Mouse (Mus musculus) limb, embryonic 15.5 days (tissue): Measurements from ENCODE around the gene Fyb2. TPM values are rescaled to one million over a fixed set of nuclear protein-coding genes. Genes with fewer than 3 reads are reported as not detected.

Experiments used
- ATAC-seq: fragments of 200-750 bp; cut with Nextera tagmentation; 2 replicates; pipeline ENCODE4 v1.8.0; 2017; ENCODE audit warnings: low read depth, moderate TSS enrichment; ENCODE audit not compliant: insufficient number of reproducible peaks, low FRiP score, low TSS enrichment
- H3K27ac ChIP-seq: fragments of 300-500 bp; sonication (generic); 2 replicates; pipeline ENCODE4 v1.5.1; 2015; ENCODE audit warnings: moderate library complexity, mild to moderate bottlenecking, inconsistent platforms
- H3K27me3 ChIP-seq: fragments of 300-500 bp; sonication (generic); 2 replicates; pipeline ENCODE4 v1.6.1; 2015; ENCODE audit warnings: inconsistent platforms
- H3K36me3 ChIP-seq: fragments of 300-500 bp; sonication (generic); 2 replicates; pipeline ENCODE4 v1.6.1; 2015; ENCODE audit warnings: inconsistent platforms
- H3K4me1 ChIP-seq: fragments of 300-500 bp; sonication (generic); 2 replicates; pipeline ENCODE4 v1.6.1; 2015; ENCODE audit warnings: inconsistent platforms
- H3K4me2 ChIP-seq: fragments of 300-500 bp; sonication (generic); 2 replicates; pipeline ENCODE4 v1.6.1; 2015; ENCODE audit warnings: mild to moderate bottlenecking, inconsistent platforms
- H3K4me3 ChIP-seq: fragments of 300-500 bp; sonication (generic); 2 replicates; pipeline ENCODE4 v1.5.1; 2015; ENCODE audit warnings: mild to moderate bottlenecking, inconsistent platforms
- H3K9ac ChIP-seq: fragments of 300-500 bp; sonication (generic); 2 replicates; pipeline ENCODE4 v1.6.1; 2015; ENCODE audit warnings: inconsistent platforms
- H3K9me3 ChIP-seq: fragments of 300-500 bp; sonication (generic); 2 replicates; pipeline ENCODE4 v1.6.1; 2016; ENCODE audit warnings: inconsistent platforms
- WGBS: fragments of 180-500 bp; shearing (Covaris S2); methylation state at CpG from one replicate; pipeline ENCODE4 v1.1.7; 2015; 5-methylcytosine and 5-hydroxymethylcytosine counted together
- polyA plus RNA-seq: library from polyadenylated mRNA; unstranded; fragments of >200 nt; fragmentation: Nextera tagmentation; extraction: Ambion mirVana; gene quantifications from 2 replicates; pipeline ENCODE4 v1.2.1, GENCODE M21; 2015

Gene Fyb2
- polyA plus RNA-seq, 1 experiment from 2014 or later: 0.41 TPM

DNA sequence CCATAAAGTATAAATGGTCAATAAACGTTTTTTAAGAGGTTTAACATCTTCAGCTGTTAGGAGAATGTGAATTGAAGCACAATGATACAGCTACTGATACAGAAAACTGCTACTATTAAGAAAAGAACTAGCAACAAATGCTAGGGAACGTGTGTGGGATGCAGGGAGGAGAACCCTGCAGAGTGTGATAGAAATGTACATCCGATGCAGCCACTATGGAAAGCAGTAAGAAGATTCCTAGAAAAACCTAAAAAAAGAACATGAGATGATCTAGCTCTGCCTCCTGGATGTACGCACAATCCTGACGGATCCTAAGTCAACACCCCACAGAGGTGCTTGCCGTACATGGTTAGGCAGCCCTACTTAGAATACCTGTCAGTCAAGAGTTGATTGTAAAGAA is 114.0 kb downstream of the Fyb2 start:
- Histone ChIP-seq H3K4me3 (no peak overlapping the region), H3K27ac (no peak overlapping the region), H3K9me3 (no peaks in the 10 kb centered on the region), H3K4me1 (no peaks in the 10 kb centered on the region), H3K36me3 (no peaks in the 10 kb centered on the region), H3K9ac (no peak overlapping the region), H3K27me3 (no peaks in the 10 kb centered on the region), H3K4me2 (no peak overlapping the region)
- 78% methylated on average over 6 of the region's 6 CpGs for WGBS
- no peak for ATAC-seq

DNA sequence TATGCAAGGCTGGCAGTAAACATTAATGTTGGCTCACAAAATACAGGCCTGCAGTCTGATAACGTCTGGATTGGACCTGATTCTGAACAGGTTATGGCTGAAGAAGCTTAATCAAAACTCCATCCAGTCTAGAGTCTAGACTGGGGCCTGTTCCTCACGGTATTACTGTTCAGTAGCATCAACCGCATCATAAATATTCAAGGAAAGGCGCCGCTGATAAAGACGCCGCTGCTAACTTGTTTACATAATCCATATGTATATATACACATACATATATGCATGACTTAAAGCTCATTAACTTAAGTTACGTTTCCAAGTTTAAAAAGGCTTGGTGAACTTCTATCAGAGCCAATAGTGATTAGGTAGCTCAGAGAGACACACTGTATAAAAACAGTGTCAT is 117.8 kb downstream of the Fyb2 start:
- Histone ChIP-seq H3K9ac (no peak overlapping the region), H3K4me1 (no peaks in the 10 kb centered on the region), H3K9me3 (no peaks in the 10 kb centered on the region), H3K27ac (no peak overlapping the region), H3K4me3 (no peak overlapping the region), H3K27me3 (no peaks in the 10 kb centered on the region), H3K4me2 (no peak overlapping the region), H3K36me3 (no peaks in the 10 kb centered on the region)
- WGBS: 71% methylated on average over 8 of the region's 8 CpGs
- ATAC-seq: no peak

DNA sequence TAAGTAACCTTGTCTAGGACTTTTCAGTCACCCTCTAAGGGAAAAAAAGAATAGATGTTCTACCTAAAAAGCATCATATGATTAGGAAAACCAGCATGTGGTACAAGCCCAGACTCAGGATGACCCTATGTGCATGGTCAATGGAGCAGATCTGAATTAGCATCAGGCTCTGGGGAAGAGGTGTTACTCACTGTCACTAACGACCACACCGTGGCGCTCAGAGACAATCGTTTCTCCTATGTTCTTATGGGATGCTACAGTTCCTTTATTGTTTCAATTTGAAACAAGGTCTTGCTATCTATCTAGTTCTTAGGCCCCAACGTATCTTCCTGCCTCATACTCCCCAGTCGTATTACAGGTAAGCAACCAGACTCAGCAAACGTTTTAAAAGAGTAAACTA is 119.9 kb downstream of the Fyb2 start:
- H3K9ac ChIP-seq: no peak overlapping the region
- no peak for ATAC-seq
- no peaks in the 10 kb centered on the region for H3K4me1 ChIP-seq
- no peaks in the 10 kb centered on the region for H3K9me3 ChIP-seq
- no peak overlapping the region for H3K4me3 ChIP-seq
- H3K27me3 ChIP-seq: no peaks in the 10 kb centered on the region
- no peak overlapping the region for H3K4me2 ChIP-seq
- H3K27ac ChIP-seq: no peak overlapping the region
- H3K36me3 ChIP-seq: no peaks in the 10 kb centered on the region
- WGBS: 55% methylated on average over 7 of the region's 7 CpGs

DNA sequence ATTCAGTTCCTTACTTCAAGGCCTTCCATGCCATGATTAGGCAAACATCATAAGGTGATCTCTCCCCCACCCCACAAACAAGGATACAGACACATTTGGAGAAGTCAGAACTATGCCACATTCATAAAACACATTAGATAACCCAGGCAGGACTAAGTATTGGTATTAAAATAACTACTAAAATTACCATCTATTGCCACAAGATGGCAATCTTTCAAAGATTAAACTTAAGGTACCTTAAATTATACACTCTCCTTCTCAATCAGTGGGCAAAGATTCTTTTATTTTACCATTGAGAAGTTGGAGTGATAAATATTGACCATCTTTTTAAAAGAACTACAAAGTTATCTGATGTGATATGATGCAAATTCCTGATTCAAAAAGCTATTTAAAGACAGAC is 121.0 kb downstream of the Fyb2 start:
- no peaks in the 10 kb centered on the region for H3K27me3 ChIP-seq
- H3K27ac ChIP-seq: no peak overlapping the region
- no peak overlapping the region for H3K9ac ChIP-seq
- ATAC-seq: no peak
- no peaks in the 10 kb centered on the region for H3K9me3 ChIP-seq
- H3K36me3 ChIP-seq: no peaks in the 10 kb centered on the region
- no peak overlapping the region for H3K4me3 ChIP-seq
- H3K4me1 ChIP-seq: no peaks in the 10 kb centered on the region
- H3K4me2 ChIP-seq: no peak overlapping the region

DNA sequence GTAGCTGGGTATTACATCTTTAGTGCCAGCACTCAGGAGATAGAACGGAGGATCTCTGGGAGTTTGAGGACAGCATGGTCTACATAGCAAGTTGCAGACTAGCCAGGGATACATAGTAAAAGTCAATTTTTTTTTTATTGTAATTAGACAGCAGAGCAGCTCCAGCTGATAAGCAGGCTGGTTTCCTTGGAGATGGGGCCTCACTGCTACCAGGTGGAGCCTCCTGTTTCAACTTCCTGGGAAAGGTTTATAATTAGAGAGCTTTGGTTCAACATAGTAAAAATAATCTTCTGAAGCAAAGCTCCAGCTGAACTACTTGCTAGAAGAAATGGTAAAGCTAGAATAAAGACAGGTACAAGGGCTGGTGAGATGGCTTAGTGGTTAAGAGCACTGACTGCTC is 136.8 kb downstream of the Fyb2 start:
- H3K27me3 ChIP-seq: no peaks in the 10 kb centered on the region
- ATAC-seq: no peak
- WGBS: 63% methylated on average over 1 of the region's 1 CpGs
- peaks cover 3% of the 10 kb centered on the region; the same call in 1 of the 2 replicates for H3K4me1 ChIP-seq
- no peaks in the 10 kb centered on the region for H3K36me3 ChIP-seq
- no peak overlapping the region for H3K4me3 ChIP-seq
- H3K27ac ChIP-seq: no peak overlapping the region
- H3K9ac ChIP-seq: no peak overlapping the region
- no peaks in the 10 kb centered on the region for H3K9me3 ChIP-seq
- no peak overlapping the region for H3K4me2 ChIP-seq

DNA sequence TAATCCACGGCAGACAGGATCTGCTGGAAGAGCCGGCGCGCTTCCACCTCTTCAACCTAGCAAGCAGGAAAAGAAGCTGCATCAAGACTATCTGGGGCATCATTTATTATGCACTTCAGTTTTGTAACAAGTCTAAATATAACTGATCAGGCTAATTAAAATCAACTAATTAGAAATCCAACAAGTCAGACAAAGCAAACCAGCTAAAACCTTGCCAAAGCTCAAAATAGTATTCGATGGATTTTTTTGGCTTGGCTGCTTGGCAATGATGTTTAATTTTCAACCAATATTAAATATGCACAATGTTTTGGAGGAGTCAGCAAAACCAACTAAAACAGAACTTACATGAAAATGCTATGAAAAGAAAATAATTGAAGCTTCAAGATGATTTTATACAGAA is 138.0 kb downstream of the Fyb2 start:
- Histone ChIP-seq H3K4me2 (no peak overlapping the region), H3K27me3 (no peaks in the 10 kb centered on the region), H3K4me3 (no peak overlapping the region), H3K27ac (no peak overlapping the region), H3K9ac (no peak overlapping the region), H3K36me3 (no peaks in the 10 kb centered on the region), H3K4me1 (no peaks in the 10 kb centered on the region), H3K9me3 (no peaks in the 10 kb centered on the region)
- 90% methylated on average over 5 of the region's 5 CpGs for WGBS
- no peak for ATAC-seq

Other genes with a start within 250 kb of the Fyb2 start
- 0.11 TPM in 1 of 2 replicates, not detected in the other for gene C8b, start 147.1 kb upstream of the Fyb2 start, polyA plus RNA-seq
- gene Gm17662, start 56.1 kb upstream of the Fyb2 start, polyA plus RNA-seq: not detected in 2 replicates
- 0.08 TPM in 1 of 2 replicates, not detected in the other for gene C8a, start 37.1 kb upstream of the Fyb2 start, polyA plus RNA-seq
- 1.2 and 2.9 TPM in 2 replicates for gene Prkaa2, start 196.4 kb downstream of the Fyb2 start, polyA plus RNA-seq
- gene Plpp3, start 243.9 kb downstream of the Fyb2 start, polyA plus RNA-seq: 143 and 150 TPM in 2 replicates